Mouse (Mus musculus) lung, adult 2 months (tissue): ENCODE results near the gene Zfyve19. TPM values are rescaled to one million over a fixed set of nuclear protein-coding genes. Genes with fewer than 3 reads are reported as not detected.
A peak's percentile ranks its signal among the peaks of the same experiment; 100 is the strongest.

Experiments used
- DNase-seq: peaks from one replicate; pipeline ENCODE4 v3.0.0; 2022
- H3K4me1 ChIP-seq: fragments of 200-500 bp; 2 replicates; pipeline ENCODE4 v1.6.1; 2011; ENCODE audit warnings: low read length; ENCODE audit not compliant: control insufficient read depth, insufficient read depth
- H3K4me3 ChIP-seq: fragments of 200-500 bp; replicated peaks from 2 replicates; pipeline ENCODE3; 2011; ENCODE audit warnings: low read depth, mild to moderate bottlenecking, control low read depth, low read length; ENCODE audit errors: extremely low read depth
- CTCF ChIP-seq: fragments of 200-500 bp; IDR thresholded peaks from 2 replicates; pipeline ENCODE4 v1.5.1; 2011; ENCODE audit warnings: mild to moderate bottlenecking, low read length, control low read depth; ENCODE audit not compliant: insufficient read depth
- POLR2A ChIP-seq: fragments of 200-500 bp; IDR thresholded peaks from 2 replicates; pipeline ENCODE4 v1.6.1; 2011; ENCODE audit warnings: low read depth, mild to moderate bottlenecking, control low read depth, low read length, borderline replicate concordance; ENCODE audit errors: extremely low read depth
- WGBS: fragments of 180-500 bp; shearing (Covaris S2); methylation state at CpG from one replicate; pipeline ENCODE4 v1.1.7; 2018; 5-methylcytosine and 5-hydroxymethylcytosine counted together
- polyA plus RNA-seq: library from polyadenylated mRNA; depleted of rRNA; stranded (reverse); fragments of >200 nt; gene quantifications from 2 replicates; pipeline ENCODE4 v1.2.3, GENCODE M21; 2012

Gene Zfyve19
- polyA plus RNA-seq, 1 experiment, result 36.1 TPM

GRCm38 (mm10) chr2:119194140-119194539, 14.3 kb upstream of the Zfyve19 start:
- peaks cover 3% of the 10 kb centered on the region for H3K4me1 ChIP-seq
- TF ChIP-seq CTCF (no peak), POLR2A (no peak)
- no peak overlapping the region for H3K4me3 ChIP-seq
- 77% methylated on average over 5 of the region's 5 CpGs for WGBS
- no peak for DNase-seq

DNA sequence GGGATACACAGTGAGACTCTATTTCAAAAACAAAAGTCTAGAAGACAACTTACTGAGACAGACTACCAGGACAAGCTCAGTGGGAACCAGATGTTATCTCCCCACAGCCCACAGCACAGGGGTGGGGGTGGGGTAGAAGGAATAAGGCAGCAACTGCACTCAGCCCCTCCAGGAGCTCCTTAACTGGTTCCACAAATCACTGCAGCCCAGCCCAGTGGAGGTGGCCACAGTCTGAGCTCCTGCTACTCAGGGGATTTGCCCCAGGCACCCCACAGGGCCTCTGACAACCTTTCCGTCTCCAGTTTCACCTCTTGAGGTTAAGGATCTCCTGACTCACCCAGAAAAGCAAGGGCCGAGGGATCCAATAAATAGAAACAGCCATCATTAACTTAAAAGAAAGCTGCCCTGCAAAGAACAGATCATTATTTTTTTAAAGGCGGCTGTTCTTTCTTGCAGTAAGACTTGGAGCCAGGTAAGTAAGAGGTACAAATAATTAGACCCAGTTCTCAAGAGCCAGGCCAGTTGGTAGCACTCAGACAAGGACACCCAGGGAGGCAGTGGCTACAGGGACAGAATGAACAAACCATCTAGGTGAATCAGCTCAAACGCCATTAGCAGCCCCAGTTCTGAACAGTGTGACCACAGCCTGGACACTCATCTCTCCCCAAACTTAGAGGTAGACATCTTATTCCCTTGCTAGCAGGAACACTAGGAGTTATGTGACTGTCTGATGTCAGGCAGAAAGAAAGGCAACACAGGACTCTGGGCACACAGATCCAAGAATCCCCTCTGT, 11.9 kb upstream of the Zfyve19 start:
- H3K4me1 ChIP-seq, result 0 out of 2 replicates have a peak, but pooled peaks cover 2% of the 10 kb centered on the region
- TF ChIP-seq CTCF (no peak), POLR2A (no peak)
- H3K4me3 ChIP-seq, result no peak overlapping the region
- DNase-seq, result no peak
- 63% methylated on average over 4 of the region's 4 CpGs for WGBS

- TF ChIP-seq CTCF (no peak), POLR2A (no peak)
- 47% methylated on average over 1 of the region's 1 CpGs for WGBS
- Histone ChIP-seq H3K4me3 (no peak overlapping the region), H3K4me1 (peaks cover 2% of the 10 kb centered on the region; the same call in 1 of the 2 replicates)
- DNase-seq, result no peak
These were observed 10.9 kb upstream of the Zfyve19 start for GRCm38 (mm10) chr2:119197493-119197892.

- no peak for TF ChIP-seq POLR2A
- TF ChIP-seq CTCF, result no peak
- Histone ChIP-seq H3K4me3 (no peak overlapping the region), H3K4me1 (peaks cover 7% of the 10 kb centered on the region)
- DNase-seq, result no peak
- 55% methylated on average over 1 of the region's 1 CpGs for WGBS
These were observed 10.4 kb upstream of the Zfyve19 start for GRCm38 (mm10) chr2:119198049-119198448.

DNA sequence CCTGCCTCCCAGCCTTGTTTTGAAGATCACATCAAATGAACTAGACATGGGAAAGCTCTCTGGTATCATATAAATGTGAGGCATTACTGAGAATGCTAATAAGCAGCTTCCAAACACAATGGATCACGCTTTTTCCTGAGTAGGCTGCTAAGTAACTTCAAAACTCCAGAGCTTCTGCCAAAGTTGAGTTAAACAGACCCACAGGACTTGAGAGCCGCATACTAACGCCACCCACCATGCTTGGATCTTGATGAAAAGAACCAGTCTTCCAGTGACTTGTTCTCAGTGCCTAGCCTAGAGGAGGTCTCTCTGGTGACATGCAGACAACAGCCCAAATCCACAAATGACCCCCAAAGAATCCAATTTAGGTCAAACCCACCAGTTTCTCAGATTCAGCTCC, 9.5 kb upstream of the Zfyve19 start:
- 67% methylated on average over 3 of the region's 3 CpGs for WGBS
- H3K4me3 ChIP-seq, result no peak overlapping the region
- peaks cover 11% of the 10 kb centered on the region for H3K4me1 ChIP-seq
- DNase-seq, result no peak
- TF ChIP-seq POLR2A (no peak), CTCF (no peak)

DNA sequence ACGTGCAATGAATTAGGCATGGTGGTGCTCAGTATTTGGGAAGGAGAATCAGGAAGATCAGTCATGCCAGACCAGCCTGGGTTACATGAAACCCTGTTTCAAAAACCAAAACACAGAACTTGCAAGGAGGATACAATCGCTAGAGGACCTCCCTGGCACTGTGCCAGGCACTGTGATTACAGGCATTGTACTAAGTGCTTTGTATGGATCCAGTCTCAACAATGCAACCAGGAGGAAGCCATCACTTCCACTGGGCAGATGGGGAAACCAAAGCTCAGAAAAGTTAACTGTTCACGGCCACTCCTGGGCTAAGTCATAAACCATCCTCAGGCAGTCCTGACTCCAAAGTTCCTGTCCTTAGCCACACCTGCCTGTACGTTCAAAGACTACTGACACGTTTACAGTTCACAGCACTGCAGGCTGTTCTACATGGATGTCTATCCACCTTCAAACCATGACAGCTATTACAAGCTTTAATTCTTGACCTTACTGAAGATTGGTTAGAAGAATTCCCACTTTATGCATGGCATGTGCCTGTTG, 5.4 kb upstream of the Zfyve19 start:
- 33% methylated on average over 5 of the region's 5 CpGs for WGBS
- H3K4me3 ChIP-seq, result no peak overlapping the region
- TF ChIP-seq POLR2A (no peak), CTCF (no peak)
- H3K4me1 ChIP-seq, result peaks cover 11% of the 10 kb centered on the region
- DNase-seq, result no peak

DNA sequence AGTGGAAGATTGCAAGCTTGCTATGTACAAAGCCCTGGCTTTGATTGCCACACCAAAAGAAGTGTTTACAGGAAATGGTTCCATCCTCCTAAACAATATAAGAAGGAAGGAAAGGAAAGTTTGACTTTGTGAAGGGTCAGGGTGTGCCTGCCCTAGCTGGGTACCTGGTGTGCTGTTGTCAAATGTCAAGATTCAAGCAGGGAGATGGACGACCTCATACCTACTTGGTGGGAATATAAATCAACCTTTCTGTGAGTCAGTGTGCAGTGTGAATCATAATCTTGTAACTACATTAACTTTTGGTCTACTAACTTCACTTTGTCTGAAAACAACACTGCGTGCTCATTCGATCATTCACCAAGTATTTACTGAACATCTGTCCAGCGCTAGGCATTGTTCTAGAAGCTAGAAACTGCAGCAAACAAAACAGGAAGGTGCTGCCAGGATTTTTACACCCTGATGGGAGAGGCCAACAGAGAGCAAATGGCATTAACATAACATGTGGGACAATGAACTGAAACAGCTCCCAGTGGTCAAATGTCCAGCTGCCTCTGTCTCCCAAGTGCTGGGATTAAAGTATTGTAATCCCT, 4.5 kb upstream of the Zfyve19 start:
- no peak overlapping the region for H3K4me3 ChIP-seq
- no peak for DNase-seq
- H3K4me1 ChIP-seq, result peaks cover 9% of the 10 kb centered on the region
- TF ChIP-seq CTCF (no peak), POLR2A (no peak)
- 44% methylated on average over 4 of the region's 4 CpGs for WGBS

DNA sequence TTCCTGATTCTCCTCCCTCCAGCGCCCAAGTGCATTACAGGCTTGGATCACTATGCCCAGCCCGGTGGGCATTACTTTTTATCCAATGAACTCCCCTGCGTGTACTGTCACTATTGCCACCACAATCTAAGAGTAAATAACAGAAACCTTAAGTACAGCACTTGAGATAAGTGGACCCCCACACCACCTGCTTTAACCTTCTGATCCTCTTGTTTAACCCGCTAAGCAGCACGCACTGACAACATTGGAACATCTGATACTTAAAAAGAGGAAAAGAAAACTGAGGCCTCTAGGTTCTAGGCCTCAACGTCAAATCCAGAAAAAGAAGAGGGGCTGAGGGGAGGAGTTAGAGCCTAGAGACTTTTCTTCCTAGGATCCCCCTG, 465 bp upstream of the Zfyve19 start:
- 14% methylated on average over 6 of the region's 6 CpGs for WGBS
- TF ChIP-seq POLR2A, result no peak
- TF ChIP-seq CTCF, result no peak
- peak overlapping the region; percentile 94 for H3K4me3 ChIP-seq

DNA sequence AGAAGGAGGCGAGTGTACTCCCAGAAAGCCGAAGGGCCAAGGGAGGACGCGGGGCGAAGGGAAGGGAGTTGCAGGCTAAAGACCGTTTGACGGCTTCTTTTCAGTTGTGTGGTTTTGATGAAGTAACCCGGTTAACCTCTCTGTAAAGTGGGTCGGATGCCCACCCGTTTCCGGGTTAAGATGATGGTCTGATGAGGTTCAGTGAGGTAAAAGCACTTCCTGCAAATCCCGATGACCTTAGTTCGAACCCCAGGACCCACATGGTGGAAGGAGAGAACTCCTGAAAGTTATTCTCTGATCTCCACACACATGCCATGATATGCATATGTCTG, 725 bp downstream of the Zfyve19 start:
- peak overlapping the region; percentile 81 for H3K4me3 ChIP-seq
- TF ChIP-seq POLR2A, result no peak
- TF ChIP-seq CTCF, result no peak
- no peak for DNase-seq
- H3K4me1 ChIP-seq, result 0 out of 2 replicates have a peak, but pooled peaks cover 2% of the 10 kb centered on the region
- WGBS, result under 1% methylated on average over 13 of the region's 13 CpGs

More for the DNA sequence above, 465 bp upstream of the Zfyve19 start:
- H3K4me1 ChIP-seq, result peaks cover 7% of the 10 kb centered on the region
- no peak for DNase-seq
